Mouse (Mus musculus) neutrophil, adult 5-6 weeks (primary cell): ENCODE results near the gene Fam83g. TPM values are rescaled to one million over a fixed set of nuclear protein-coding genes. Genes with fewer than 3 reads are reported as not detected.
A peak's percentile ranks its signal among the peaks of the same experiment; 100 is the strongest.

Experiments used
- ATAC-seq: fragments of 151-379, 151-347 bp; 2 replicates; pipeline ENCODE4 v1.8.0; 2017; ENCODE audit warnings: mild to moderate bottlenecking, moderate TSS enrichment; ENCODE audit not compliant: insufficient number of reproducible peaks, poor library complexity, low FRiP score, severe bottlenecking; ENCODE audit errors: extremely low read depth
- total RNA-seq: library from RNA; stranded (forward); fragments of 200-1000 nt; gene quantifications from 2 replicates; pipeline ENCODE4 v1.2.3, GENCODE M21; 2017

Fam83g gene
- total RNA-seq, 1 experiment from 2014 or later: 1.7 TPM

DNA sequence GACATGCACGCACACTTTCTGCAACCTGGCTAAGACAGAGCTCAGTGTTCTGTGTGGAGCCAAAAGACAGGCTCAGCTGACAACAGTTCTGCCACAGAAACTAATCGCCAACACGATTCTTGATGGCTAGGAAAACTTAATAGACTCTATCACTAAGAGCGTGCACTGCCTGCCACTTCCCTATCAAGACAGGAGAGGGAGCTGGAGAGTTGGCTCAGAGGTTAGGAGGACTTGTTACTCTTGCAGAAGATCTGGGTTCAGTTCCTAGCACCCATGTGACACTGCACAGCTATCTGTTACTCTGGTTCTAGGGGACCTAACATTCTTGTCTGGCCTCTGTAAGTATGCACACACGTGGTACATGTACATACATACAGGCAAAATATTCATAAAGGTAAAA lies 67.7 kb downstream of the Fam83g start:
- peak; percentile 36; the same call in 1 of the 2 replicates for ATAC-seq

DNA sequence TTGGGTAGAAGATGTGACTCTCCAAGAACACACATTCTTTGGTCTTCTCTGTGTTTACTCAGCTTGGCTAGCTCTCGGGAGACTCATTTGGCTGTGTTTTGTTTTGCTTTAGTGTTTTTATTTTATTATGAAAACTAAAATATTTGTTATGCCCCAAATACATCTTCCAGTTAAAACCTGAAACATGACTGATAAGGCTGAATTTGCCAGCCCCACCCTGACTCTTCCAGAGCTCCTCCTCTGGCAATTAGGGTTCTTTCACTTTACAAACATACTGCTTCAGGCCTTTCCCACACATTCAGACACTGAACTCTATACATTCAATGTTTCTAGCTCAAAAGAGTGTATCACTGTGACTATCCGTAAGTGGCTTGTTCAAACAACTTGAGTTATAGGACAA lies 73.3 kb downstream of the Fam83g start:
- ATAC-seq: no peak

Other genes with a start within 250 kb of the Fam83g start
- gene Rnf112, start 230.0 kb upstream of the Fam83g start, total RNA-seq: not detected in 2 replicates
- gene Mfap4, start 198.7 kb upstream of the Fam83g start, total RNA-seq: not detected in 2 replicates
- gene Mapk7, start 189.7 kb upstream of the Fam83g start, total RNA-seq: 15.2 and 15.6 TPM in 2 replicates
- 1.2 TPM in 1 of 2 replicates, not detected in the other for gene B9d1, start 178.9 kb upstream of the Fam83g start, total RNA-seq
- gene Epn2, start 104.4 kb upstream of the Fam83g start, total RNA-seq: 0.61 and 0.70 TPM in 2 replicates
- gene Grap, start 30.8 kb upstream of the Fam83g start, total RNA-seq: 85.2 and 100 TPM in 2 replicates
- not detected in 2 replicates for gene Slc5a10, start 36.7 kb downstream of the Fam83g start, total RNA-seq
- 44.6 and 52.4 TPM in 2 replicates for gene Prpsap2, start 78.0 kb downstream of the Fam83g start, total RNA-seq
- gene Ulk2, start 171.0 kb downstream of the Fam83g start, total RNA-seq: 41.7 and 47.3 TPM in 2 replicates
- gene Akap10, start 246.2 kb downstream of the Fam83g start, total RNA-seq: 53.3 and 56.3 TPM in 2 replicates